Mouse (Mus musculus): ENCODE measurements around the gene Klhl3.

Gene Klhl3

GRCm38 (mm10) chr13:58067540-58068103 lies 45.8 kb downstream of the Klhl3 start:
- peak; percentile 43 for DNase-seq (ENCODE audit: low read depth, low spot score)

DNA sequence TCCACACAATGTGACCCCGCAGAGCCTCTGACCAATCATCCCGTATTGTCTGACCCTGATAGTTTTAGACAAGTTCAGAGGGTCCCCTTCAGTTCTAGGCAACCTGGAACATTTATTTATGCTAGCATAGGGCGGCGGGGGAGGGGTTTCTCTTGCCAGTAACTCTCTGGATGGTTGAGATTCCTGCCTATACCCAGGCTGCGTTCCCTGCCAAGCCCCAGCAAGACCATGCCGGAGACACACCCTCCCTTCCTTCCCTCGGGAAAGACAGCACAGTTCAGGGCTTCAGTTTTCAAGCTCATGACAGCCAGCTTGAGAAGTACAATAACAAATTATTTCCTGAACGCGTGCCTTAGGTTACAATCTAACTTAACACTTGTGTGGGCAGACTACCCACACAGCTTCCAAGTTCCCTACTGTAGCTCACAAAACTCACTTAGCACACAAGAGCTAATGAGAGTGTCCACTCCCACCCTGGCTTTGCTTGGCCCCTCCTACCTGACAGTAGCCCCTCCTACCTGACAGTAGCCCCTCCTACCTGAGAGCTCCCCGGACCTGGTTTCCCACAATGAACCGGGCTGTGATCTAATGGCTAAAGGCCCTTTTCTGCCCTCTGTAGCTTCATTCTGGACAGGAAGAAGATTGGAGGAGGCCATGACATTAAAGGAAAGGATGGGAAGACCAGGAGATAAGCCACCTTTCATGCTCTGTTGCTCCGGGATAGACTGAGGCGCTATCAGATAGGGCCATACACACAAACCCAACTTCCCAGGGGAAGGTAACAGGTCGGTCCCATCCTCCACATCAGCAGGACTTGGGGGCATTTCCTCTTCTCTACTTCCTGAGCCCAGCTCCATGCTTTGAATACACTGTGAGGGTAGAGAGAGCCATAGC lies 46.6 kb downstream of the Klhl3 start:
- no peak for DNase-seq (ENCODE audit: low read depth, low spot score)

DNA sequence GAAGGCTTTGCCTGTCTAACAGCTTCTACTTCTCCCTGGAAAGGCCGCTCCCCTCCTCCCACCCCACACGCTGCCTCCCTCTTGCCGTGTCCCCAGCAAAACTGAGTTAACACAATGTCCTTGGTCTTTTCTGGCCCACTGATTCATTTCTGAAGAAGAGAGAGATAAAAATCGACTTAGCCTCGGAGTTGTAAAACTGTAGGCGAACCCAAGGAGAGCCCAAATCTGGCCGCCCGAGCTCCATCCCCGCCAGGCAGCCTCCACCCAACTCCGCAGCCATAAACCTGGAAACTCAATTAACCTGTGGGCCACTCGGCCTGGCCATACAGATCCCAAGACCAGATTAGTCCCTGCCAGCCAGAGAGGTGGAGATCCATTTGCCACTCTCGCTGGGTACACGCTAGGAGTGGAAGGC lies 47.3 kb downstream of the Klhl3 start:
- no peak for DNase-seq (ENCODE audit: low read depth, low spot score)

GRCm38 (mm10) chr13:58065316-58065715 lies 48.1 kb downstream of the Klhl3 start:
- DNase-seq (ENCODE audit: low read depth, low spot score): peak; percentile 40

DNA sequence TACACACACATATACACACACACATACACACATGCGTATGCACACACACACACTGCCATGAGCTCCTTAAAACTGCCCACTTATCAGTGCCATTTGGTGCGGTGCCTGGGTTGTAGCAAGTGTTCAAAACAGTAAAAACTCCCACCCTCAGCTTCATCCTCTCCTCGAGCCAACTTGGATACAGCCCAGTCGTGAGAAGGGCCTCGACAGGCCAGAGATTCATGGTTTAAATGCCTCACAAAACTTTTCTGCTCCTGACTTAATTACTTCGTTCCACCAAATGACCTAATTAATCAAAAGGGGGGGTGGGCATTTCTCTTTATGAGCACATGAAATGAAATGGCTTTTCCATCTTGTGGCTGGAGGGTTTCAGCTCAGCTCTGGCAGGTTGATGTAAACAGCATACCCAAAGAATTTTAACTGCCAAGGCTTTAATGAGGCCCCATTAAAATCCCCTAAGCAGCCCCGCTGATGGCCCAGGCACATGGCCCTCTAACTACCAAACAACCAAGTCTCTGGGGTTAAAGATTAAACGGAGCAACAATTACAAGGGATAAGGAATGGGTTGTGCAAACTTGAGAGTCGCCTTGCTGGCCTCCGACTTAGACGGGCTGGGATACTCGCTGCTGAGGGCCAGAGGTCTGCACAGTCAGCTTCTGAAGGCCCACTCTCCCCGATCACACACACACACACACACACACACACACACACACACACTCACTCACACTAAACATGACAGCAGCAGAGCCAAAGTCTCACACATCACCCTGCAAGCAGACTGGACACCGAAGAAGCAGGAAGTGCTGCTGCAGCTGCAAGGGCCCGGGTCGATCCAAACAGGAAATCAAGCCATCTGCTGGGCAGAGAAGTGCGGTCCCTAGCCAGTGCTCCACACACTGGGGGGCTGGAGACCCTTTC lies 55.2 kb downstream of the Klhl3 start:
- DNase-seq (ENCODE audit: low read depth, low spot score): no peak

- no peak for DNase-seq (ENCODE audit: low read depth, low spot score)
These were observed 56.8 kb downstream of the Klhl3 start for GRCm38 (mm10) chr13:58056618-58057017.

GRCm38 (mm10) chr13:58053628-58054027 lies 59.8 kb downstream of the Klhl3 start:
- DNase-seq (ENCODE audit: low read depth, low spot score): no peak

DNA sequence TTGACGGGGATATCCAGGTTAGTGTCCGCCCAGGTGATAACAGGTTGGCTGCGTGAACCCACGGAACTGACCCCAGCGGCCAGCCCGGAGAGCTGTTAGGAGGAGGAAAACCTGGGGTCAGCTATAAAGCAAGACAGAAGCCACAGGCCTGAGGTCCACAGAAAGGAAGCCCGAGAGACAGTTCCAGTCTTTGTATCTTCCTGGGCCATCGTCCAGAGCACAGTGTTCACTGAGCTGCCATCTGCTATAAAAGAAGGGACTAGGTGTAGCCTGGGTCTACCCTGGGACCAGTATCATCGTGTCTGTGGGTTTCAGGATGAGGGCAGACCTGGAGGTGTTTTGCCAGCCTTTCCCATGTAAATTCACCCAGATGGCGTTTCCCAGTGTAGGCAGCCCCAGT lies 61.7 kb downstream of the Klhl3 start:
- DNase-seq (ENCODE audit: low read depth, low spot score): no peak

GRCm38 (mm10) chr13:58051251-58051650 lies 62.1 kb downstream of the Klhl3 start:
- no peak for DNase-seq (ENCODE audit: low read depth, low spot score)

- DNase-seq (ENCODE audit: low read depth, low spot score): no peak
These were observed 64.3 kb downstream of the Klhl3 start for GRCm38 (mm10) chr13:58049121-58049520.

DNA sequence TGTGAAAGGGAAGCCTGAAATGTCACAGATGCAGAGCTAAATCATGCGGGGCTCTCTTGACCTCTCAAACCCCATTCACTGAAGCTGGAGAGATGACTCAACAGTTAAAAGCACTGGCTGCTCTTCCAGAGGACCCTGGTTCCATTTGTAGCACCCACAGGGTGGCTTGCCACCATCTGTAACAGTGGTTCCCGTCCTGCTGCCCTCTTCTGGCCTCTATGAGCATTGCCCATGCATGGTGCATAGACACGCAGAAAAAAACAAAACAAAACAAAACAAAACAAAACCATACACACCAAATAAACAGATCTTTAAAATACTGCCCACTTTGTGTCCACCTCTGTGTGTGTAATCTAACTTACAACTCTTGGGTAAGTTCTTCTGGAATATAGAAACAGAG lies 65.3 kb downstream of the Klhl3 start:
- DNase-seq (ENCODE audit: low read depth, low spot score): no peak

- DNase-seq (ENCODE audit: low read depth, low spot score): no peak
These were observed 67.2 kb downstream of the Klhl3 start for GRCm38 (mm10) chr13:58046178-58046577.

DNA sequence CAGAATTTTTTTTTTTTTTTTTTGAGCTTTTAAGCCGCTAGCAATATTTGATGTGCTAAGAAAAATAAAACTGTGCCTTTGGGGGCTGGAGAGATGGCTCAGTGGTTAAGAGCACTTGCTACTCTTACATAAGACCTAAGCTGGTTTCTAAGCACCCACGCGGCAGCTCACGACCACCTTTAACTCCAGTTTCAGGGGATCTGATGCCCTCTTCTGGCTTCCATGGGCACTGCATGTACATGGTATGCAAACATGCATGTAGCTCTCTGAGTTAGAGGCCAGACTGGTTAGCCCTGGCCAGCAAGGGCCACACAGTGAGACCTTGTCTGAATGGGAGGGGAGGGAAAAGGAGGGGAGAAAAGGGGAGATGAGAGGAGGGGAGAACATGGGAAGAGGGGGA lies 68.1 kb downstream of the Klhl3 start:
- no peak for DNase-seq (ENCODE audit: low read depth, low spot score)

GRCm38 (mm10) chr13:58043278-58043677 lies 70.1 kb downstream of the Klhl3 start:
- DNase-seq (ENCODE audit: low read depth, low spot score): no peak

- no peak for DNase-seq (ENCODE audit: low read depth, low spot score)
These were observed 73.3 kb downstream of the Klhl3 start for GRCm38 (mm10) chr13:58040112-58040511.

DNA sequence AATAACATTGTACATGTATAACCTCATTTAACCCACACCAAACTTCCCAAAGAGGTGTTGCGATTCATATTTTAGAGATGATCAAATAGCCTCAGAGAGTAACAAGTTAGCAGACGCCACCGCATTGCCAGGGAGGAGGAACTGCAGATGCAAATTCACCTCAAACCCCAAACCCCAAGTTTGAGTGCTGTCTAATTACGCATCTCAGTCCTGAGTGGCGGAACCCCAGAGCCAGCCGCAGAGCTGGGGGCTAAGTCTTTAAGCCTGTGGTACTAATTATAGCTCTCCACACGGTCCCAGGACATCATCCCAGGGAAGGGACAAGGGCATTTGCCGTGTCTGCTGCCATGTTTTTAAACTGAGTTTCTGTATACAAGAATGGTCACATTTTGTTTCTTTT lies 75.9 kb downstream of the Klhl3 start:
- no peak for DNase-seq (ENCODE audit: low read depth, low spot score)

GRCm38 (mm10) chr13:58035470-58036156 lies 77.8 kb downstream of the Klhl3 start:
- DNase-seq (ENCODE audit: low read depth, low spot score): no peak

DNA sequence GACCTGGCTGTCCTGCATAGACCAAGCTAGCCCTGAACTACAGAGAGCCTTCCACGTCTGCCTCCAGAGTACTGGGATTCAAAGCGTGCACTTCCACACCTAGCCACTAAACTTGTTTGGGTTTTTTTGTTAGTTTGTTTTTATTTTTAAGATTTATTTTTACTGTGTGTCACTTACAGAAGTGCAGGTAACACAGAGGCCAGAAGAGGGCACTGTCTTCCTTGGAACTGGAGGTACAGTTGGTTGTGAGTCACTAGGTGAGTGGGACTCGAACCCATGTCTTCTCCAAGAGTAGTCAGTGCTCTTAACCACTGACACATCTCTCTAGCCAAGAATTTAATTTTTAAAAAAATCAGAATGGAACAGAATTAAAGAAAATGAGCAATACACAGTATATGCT lies 78.4 kb downstream of the Klhl3 start:
- no peak for DNase-seq (ENCODE audit: low read depth, low spot score)

DNA sequence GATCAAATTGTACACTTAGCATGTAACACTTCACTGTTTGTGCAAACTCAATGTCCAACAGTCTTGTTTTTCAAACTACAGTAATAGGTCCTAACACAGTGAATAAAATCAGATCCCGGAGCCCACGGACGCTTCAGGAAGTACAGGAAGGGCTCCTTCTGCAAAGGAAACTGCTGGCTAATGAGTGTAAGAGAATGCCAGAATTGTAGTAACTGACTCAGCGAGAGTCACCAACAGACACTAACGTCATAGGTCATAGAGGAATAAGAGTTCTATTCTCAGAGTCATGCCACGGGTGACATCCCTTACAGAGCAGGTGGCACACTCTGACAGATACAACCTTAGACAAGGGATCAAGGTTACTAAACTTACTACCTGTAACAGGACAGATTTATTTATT lies 78.9 kb downstream of the Klhl3 start:
- no peak for DNase-seq (ENCODE audit: low read depth, low spot score)

- DNase-seq (ENCODE audit: low read depth, low spot score): peak; percentile 25
These were observed 81.6 kb downstream of the Klhl3 start for GRCm38 (mm10) chr13:58031755-58032154.

DNA sequence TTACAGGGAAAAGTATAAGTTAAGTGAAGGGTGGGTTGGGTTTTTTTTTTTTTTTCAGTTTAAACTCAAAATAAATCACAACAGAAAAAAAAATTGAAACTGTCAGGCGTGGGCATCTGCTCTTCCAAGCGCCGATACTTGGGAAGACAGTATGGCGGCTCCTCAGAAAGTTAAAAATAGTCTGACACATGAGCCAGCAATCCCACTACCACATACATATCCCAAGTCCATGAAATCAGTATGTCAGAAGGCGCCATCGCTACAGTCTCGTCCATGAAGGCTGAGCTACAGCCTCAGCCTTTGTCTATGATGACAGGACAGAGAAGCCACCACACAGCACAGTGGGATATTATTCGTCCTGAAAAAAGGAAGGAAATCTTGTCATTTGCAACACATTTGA lies 86.3 kb downstream of the Klhl3 start:
- no peak for DNase-seq (ENCODE audit: low read depth, low spot score)
